Mouse (Mus musculus) heart, embryonic 15.5 days (tissue): ENCODE results near the gene Klf2. TPM values are rescaled to one million over a fixed set of nuclear protein-coding genes. Genes with fewer than 3 reads are reported as not detected.
A peak's percentile ranks its signal among the peaks of the same experiment; 100 is the strongest.

Experiments
- ATAC-seq: fragments of 200-750 bp; cut with Nextera tagmentation; replicated peaks from 2 replicates; pipeline ENCODE4 v1.8.0; 2017; ENCODE audit warnings: low read depth, moderate TSS enrichment; ENCODE audit not compliant: insufficient number of reproducible peaks, insufficient read depth, low FRiP score
- H3K27ac ChIP-seq: fragments of 300-500 bp; sonication (generic); 2 replicates; pipeline ENCODE4 v1.5.1; 2015; ENCODE audit warnings: mild to moderate bottlenecking, inconsistent platforms
- H3K27me3 ChIP-seq: fragments of 300-500 bp; sonication (generic); 2 replicates; pipeline ENCODE4 v1.6.1; 2015; ENCODE audit warnings: inconsistent platforms
- H3K36me3 ChIP-seq: fragments of 300-500 bp; sonication (generic); 2 replicates; pipeline ENCODE4 v1.6.1; 2015; ENCODE audit warnings: mild to moderate bottlenecking, inconsistent platforms
- H3K4me1 ChIP-seq: fragments of 300-500 bp; sonication (generic); replicated peaks from 2 replicates; pipeline ENCODE4 v1.6.1; 2015; ENCODE audit warnings: inconsistent platforms
- H3K4me2 ChIP-seq: fragments of 300-500 bp; sonication (generic); 2 replicates; pipeline ENCODE4 v1.6.1; 2015; ENCODE audit warnings: inconsistent platforms, mild to moderate bottlenecking, moderate library complexity
- H3K4me3 ChIP-seq: fragments of 300-500 bp; sonication (generic); 2 replicates; pipeline ENCODE4 v1.5.1; 2015; ENCODE audit warnings: mild to moderate bottlenecking, inconsistent platforms
- H3K9ac ChIP-seq: fragments of 300-500 bp; sonication (generic); 2 replicates; pipeline ENCODE4 v1.6.1; 2015; ENCODE audit warnings: mild to moderate bottlenecking, inconsistent platforms
- H3K9me3 ChIP-seq: fragments of 300-500 bp; sonication (generic); replicated peaks from 2 replicates; pipeline ENCODE4 v1.6.1; 2016; ENCODE audit warnings: inconsistent platforms
- WGBS: fragments of 180-500 bp; shearing (Covaris S2); methylation state at CpG from one replicate; pipeline ENCODE4 v1.1.7; 2015; ENCODE audit warnings: mixed read lengths; 5-methylcytosine and 5-hydroxymethylcytosine counted together
- polyA plus RNA-seq: library from polyadenylated mRNA; unstranded; fragments of >200 nt; fragmentation: Nextera tagmentation; extraction: Ambion mirVana; gene quantifications from 2 replicates; pipeline ENCODE4 v1.2.1, GENCODE M21; 2015

Gene Klf2
- polyA plus RNA-seq, 1 experiment from 2014 or later, result 18.5 TPM

DNA sequence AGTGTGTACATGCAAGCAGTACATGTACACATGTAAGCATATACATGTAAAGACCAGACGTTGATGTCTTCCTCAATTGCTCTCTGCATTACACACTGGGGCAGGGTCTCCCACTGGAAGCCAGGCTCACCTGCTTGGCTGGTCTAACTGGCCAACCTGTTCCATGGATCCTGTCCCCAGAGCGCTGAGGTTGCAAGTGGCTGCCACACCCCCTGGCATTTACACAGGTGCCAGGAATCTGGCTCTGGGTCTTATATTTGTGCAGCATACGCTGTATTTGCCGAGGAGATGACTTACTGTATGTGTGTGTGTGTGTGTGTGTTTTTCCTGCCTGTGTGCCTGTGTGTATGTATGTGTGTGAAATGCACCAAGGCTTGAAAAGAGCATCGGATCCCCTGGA, 11.9 kb upstream of the Klf2 start:
- Histone ChIP-seq H3K4me2 (no peak overlapping the region), H3K27ac (no peak overlapping the region), H3K9ac (no peak overlapping the region), H3K9me3 (no peaks in the 10 kb centered on the region), H3K4me3 (no peak overlapping the region), H3K4me1 (peaks cover 45% of the 10 kb centered on the region), H3K36me3 (no peaks in the 10 kb centered on the region), H3K27me3 (no peaks in the 10 kb centered on the region)
- WGBS, result 83% methylated on average over 5 of the region's 5 CpGs
- no peak for ATAC-seq

DNA sequence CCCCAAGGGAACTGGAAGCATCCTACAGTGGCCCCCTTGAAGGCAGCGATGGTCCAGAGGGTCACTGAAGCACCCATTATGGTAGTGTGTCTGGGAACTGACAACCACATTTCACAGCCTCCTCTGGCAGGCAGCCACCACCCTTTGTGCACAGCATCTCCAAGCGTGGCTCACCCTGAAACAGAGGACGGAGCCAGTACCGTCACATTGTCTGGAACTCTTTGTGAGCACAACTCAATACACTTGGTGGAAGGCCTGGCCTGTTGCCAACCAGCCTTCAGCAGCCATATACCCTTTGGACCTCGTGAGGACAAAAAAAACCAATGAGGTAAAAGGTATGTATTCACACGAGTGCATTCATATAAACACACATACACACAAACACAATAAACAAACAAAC, 10.6 kb upstream of the Klf2 start:
- Histone ChIP-seq H3K27me3 (no peaks in the 10 kb centered on the region), H3K9me3 (no peaks in the 10 kb centered on the region), H3K36me3 (no peaks in the 10 kb centered on the region), H3K4me2 (no peak overlapping the region), H3K27ac (peak overlapping the region; percentile 79), H3K4me3 (no peak overlapping the region), H3K4me1 (peaks cover 47% of the 10 kb centered on the region), H3K9ac (no peak overlapping the region)
- ATAC-seq, result peak; percentile 66; the same call in 1 of the 2 replicates
- 19% methylated on average over 6 of the region's 6 CpGs for WGBS

DNA sequence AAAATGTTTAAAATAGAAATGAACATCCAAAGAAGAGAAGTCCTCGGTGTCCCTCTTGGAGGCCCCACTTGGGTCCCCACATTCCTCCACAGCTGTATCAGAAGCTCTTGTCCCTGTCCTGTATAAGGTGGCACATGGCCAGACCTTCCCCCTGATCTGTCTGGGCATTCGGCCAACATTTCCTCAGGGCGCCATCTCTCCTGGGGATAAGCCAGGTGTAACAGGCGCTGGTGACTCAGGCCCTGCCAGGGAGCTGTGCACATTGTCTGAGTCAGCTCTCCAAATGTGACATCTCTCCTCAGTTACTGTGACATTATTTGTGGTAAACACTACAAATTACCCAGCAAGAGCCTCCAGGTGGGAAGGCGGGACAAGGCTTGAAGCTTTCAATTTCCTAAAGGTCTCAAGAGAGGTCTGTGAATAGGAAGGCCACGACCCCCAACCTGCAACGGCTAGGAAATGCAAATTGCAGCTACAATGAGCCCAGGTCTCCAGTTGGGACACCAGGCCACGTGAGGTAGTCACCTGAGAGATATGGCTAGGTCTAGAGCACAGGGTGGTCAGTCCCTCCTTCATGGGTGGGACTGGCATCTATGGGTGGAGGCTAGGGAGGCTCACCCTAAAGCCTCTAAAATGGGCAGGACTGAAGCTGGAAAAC, 7.9 kb upstream of the Klf2 start:
- peak; percentile 78 for ATAC-seq
- 32% methylated on average over 8 of the region's 8 CpGs for WGBS
- Histone ChIP-seq H3K4me3 (no peak overlapping the region), H3K4me1 (peaks cover 43% of the 10 kb centered on the region), H3K27ac (peak overlapping the region; percentile 83), H3K4me2 (no peak overlapping the region), H3K27me3 (no peaks in the 10 kb centered on the region), H3K9me3 (no peaks in the 10 kb centered on the region), H3K9ac (no peak overlapping the region), H3K36me3 (no peaks in the 10 kb centered on the region)

DNA sequence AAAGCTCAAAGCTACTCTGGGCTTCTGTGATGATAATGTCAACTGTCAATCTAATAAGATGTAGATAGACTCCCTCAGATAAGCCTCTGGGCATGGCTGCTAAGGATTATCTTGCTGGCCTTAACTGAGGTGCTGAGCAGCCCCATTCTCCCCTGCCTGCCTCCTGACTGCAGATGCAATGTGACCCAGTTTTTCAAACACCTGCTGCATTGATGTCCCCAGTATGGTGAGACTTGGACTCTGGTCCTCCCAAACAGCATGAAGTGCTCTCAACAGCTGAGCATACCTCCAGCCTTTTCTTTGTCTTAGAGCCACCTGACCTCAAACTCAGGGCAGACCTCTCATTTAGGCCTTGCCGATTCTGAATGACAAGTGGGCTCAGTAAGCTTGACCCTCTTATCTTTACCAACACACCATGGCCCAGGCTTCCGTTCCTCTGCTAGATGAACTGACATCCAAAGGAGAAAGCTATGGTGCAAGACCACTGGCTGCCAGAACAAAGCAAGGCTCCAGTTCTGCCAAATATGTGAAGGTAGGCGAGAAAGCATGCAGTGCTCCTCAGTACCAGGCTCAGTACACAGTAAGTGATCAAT, 5.8 kb upstream of the Klf2 start:
- Histone ChIP-seq H3K4me2 (no peak overlapping the region), H3K4me1 (peaks cover 40% of the 10 kb centered on the region), H3K9ac (no peak overlapping the region), H3K9me3 (no peaks in the 10 kb centered on the region), H3K27ac (no peak overlapping the region), H3K4me3 (no peak overlapping the region), H3K27me3 (no peaks in the 10 kb centered on the region), H3K36me3 (no peaks in the 10 kb centered on the region)
- no peak for ATAC-seq
- 63% methylated on average over 3 of the region's 3 CpGs for WGBS

DNA sequence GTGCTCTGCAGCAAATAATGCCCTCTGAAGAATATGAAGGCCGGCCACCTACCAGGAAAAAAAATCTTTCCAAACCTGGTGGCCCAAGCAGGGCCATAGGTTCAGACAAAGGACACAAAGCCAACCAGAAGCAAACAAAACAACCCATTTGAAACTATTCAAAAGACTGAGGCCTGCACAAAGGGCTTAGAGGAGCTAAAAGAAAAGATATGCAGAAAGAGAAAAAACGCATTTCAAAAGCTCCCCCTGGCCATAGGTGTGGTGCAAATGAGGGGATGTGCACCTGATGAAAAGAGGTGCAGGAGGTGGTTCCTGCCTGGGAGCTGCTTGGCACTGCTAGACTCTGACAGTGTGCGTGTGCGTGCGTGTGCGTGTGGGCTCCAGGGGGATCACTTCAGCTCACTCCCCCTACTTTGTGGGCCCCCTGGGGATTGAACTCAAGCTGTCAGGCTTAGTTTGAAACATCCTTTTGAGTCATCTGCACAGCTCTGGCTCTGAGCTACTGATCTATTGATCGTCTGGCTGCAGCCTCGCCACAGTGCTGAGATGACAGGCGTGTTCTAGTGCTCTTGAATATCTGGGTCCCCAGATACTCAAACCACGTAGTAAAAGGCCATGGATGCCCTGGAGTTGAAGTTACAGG, 2.7 kb upstream of the Klf2 start:
- H3K9me3 ChIP-seq, result no peaks in the 10 kb centered on the region
- no peak for ATAC-seq
- H3K4me3 ChIP-seq, result no peak overlapping the region
- H3K4me1 ChIP-seq, result peaks cover 34% of the 10 kb centered on the region
- H3K27ac ChIP-seq, result no peak overlapping the region
- no peaks in the 10 kb centered on the region for H3K36me3 ChIP-seq
- 65% methylated on average over 10 of the region's 10 CpGs for WGBS
- no peaks in the 10 kb centered on the region for H3K27me3 ChIP-seq
- H3K4me2 ChIP-seq, result no peak overlapping the region
- H3K9ac ChIP-seq, result no peak overlapping the region

DNA sequence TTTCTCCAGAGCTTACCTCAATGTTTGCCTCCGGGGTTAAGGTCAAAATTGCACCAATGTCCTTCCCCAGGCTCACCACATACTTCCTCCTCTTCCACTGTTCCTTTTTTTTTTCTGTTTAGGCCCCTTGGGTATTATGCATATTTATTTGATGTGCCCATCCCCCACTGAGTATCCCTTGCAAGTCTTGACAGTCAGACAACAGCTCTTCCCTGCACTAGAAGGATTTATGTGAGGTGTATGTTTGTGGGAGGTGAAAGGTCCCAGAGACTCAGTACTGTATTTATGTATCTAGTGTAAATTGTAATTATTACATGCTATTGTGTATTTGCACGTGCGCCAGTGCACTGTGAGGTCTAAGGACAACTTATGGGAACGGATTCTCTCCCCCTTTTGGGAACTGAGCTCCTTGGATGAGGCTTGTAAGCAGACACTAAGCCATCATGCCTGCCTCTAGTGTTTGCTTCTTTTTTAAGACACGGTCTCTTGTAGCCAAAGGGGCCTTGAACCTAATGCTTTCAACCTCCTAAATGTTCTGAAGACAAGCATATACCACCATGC, 1.0 kb upstream of the Klf2 start:
- Histone ChIP-seq H3K4me1 (peaks cover 39% of the 10 kb centered on the region), H3K4me2 (no peak overlapping the region), H3K27me3 (no peaks in the 10 kb centered on the region), H3K27ac (no peak overlapping the region), H3K9ac (no peak overlapping the region), H3K4me3 (no peak overlapping the region), H3K9me3 (no peaks in the 10 kb centered on the region), H3K36me3 (no peaks in the 10 kb centered on the region)
- ATAC-seq, result no peak
- WGBS, result 52% methylated on average over 5 of the region's 5 CpGs

DNA sequence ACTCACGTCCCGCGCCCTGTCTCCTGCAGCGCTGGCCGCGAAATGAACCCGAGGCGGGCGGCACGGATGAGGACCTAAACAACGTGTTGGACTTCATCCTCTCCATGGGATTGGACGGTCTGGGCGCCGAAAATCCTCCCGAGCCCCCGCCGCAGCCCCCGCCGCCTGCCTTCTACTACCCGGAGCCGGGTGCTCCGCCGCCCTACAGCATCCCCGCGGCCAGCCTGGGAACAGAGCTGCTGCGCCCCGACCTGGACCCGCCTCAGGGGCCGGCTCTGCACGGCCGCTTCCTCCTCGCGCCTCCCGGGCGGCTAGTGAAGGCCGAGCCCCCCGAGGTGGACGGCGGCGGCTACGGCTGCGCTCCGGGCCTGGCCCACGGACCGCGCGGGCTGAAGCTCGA, 564 bp downstream of the Klf2 start:
- under 1% methylated on average over 43 of the region's 48 CpGs for WGBS

DNA sequence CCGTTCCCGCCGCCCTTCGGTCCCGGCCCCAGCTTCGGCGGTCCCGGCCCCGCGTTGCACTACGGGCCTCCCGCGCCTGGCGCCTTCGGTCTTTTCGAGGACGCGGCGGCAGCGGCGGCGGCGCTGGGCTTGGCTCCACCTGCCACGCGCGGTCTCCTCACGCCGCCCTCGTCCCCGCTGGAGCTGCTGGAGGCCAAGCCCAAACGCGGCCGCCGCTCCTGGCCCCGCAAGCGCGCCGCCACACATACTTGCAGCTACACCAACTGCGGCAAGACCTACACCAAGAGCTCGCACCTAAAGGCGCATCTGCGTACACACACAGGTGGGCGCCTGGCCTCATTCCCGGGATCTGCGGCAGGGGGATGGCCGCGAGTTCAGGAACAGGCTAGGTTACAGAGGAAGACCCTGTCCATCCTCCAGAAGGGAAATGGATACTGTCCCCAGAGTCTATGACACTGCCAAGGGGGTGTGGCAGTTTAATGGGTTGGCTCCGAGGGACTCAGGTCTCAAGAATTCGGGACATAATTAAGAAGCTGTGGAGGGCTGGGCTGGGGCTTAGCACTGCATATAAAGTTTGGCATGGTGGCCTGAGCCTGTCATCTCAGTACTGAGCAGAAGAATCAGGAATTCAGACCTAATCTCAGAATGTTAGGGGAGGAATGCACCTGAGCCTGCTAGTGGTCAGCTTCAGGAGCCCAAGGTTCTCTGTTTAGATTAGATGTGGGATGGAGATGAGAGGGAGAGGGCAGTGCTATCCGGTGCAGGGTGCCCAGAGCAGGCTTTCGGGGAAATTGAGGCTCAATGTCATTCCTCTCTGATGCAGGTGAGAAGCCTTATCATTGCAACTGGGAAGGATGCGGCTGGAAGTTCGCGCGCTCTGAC, 1.3 kb downstream of the Klf2 start:
- Histone ChIP-seq H3K9ac (peak overlapping the region; percentile 71), H3K27ac (peak overlapping the region; percentile 88), H3K4me2 (peak overlapping the region; percentile 94), H3K4me1 (peaks cover 42% of the 10 kb centered on the region), H3K36me3 (no peaks in the 10 kb centered on the region), H3K9me3 (no peaks in the 10 kb centered on the region), H3K27me3 (no peaks in the 10 kb centered on the region), H3K4me3 (peak overlapping the region; percentile 71)
- ATAC-seq, result no peak
- 7% methylated on average over 50 of the region's 55 CpGs for WGBS

More for the DNA sequence above, 564 bp downstream of the Klf2 start:
- no peaks in the 10 kb centered on the region for H3K36me3 ChIP-seq
- H3K27ac ChIP-seq, result peak overlapping the region; percentile 88
- peak; percentile 7 for ATAC-seq
- H3K4me1 ChIP-seq, result peaks cover 42% of the 10 kb centered on the region
- H3K9me3 ChIP-seq, result no peaks in the 10 kb centered on the region
- peak overlapping the region; percentile 94 for H3K4me2 ChIP-seq
- H3K4me3 ChIP-seq, result peak overlapping the region; percentile 71
- peak overlapping the region; percentile 71 for H3K9ac ChIP-seq
- H3K27me3 ChIP-seq, result no peaks in the 10 kb centered on the region

DNA sequence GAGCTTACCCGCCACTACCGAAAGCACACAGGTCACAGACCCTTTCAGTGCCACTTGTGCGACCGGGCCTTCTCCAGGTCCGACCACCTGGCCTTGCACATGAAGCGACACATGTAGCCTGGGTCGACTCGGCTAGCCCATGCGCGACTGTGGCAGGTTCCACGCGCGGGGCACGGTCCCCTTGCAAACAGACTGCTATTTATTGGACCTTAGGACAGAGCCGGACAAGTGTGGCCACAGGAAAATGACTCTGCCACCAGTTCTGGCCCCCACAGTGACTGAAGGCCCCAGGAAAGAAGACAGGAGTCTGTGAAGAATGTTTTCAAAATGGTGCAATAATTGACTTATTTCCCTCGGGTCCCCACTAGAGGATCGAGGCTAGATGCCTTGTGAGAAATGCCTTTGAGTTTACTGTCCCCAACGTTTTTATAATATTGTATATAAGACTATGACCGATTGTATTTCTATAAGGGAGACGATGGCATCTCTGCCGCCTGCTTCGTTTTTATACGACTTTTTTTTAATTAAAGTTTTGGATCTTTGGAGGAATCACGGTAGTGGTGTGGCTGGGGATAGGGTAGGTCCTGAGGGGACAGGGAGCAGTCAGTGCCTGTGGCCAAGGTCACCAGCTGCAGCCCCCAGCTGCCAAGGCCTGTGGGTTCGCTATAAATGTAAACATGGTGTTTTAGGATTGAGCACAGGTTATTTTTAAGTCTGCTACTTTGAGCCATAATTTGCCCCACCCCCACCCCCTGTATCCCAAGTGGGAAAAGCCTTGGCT, 2.2 kb downstream of the Klf2 start:
- H3K4me1 ChIP-seq, result peaks cover 42% of the 10 kb centered on the region
- no peak for ATAC-seq
- 50% methylated on average over 25 of the region's 25 CpGs for WGBS
- peak overlapping the region; percentile 94 for H3K4me2 ChIP-seq
- H3K9me3 ChIP-seq, result no peaks in the 10 kb centered on the region
- H3K27ac ChIP-seq, result no peak overlapping the region; the same call in 1 of the 2 replicates
- H3K27me3 ChIP-seq, result no peaks in the 10 kb centered on the region
- no peaks in the 10 kb centered on the region for H3K36me3 ChIP-seq
- H3K9ac ChIP-seq, result peak overlapping the region; percentile 71
- peak overlapping the region; percentile 71 for H3K4me3 ChIP-seq

DNA sequence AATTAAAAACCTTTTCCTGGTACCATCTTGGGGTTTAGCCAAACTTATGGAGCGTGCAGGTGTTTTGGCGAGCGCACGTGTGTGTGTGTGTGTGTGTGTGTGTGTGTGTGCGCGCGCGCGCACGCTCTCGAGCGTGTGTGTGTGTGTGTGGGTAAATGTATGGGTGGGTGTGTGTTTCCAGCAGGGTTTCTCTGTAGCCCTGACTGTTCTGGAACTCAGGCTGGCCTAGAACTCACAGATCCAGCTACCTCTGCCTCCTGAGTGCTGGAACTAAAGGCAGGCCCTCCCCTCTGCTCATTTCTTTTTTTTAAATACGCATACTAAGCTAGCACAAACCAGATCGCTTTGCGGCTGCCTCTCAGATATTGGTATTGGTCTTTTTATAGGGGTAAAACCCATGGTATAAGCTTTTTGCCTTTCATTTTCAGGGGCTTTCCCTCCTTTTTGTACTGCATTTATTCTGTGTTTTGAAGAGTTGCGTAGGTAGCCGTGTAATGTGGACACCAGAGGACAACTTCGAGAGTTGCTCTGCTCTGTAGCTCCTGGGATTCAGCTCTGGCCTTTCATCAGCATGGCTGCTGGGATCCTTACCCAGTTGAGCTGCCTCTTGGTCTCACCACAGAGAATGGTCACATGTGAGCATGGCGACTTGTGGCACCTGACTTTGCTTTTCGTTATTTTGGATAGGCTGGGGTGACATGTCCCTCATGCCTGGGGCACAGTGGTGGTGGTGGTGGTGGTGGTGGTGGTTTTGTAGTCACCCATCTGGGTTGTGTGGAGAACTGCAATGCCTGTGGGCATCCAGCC, 3.0 kb downstream of the Klf2 start:
- Histone ChIP-seq H3K4me1 (peaks cover 42% of the 10 kb centered on the region), H3K4me2 (peak overlapping the region; percentile 94), H3K9me3 (no peaks in the 10 kb centered on the region), H3K27me3 (no peaks in the 10 kb centered on the region), H3K4me3 (peak overlapping the region; percentile 71), H3K36me3 (no peaks in the 10 kb centered on the region), H3K9ac (0 out of 2 replicates have a peak overlapping the region, but pooled peaks have one; percentile 0), H3K27ac (no peak overlapping the region)
- 89% methylated on average over 20 of the region's 20 CpGs for WGBS
- no peak for ATAC-seq
